Mouse (Mus musculus): ENCODE measurements at regions not wholly inside any gene's neighbourhood (a gene's known extent, or its start where the extent isn't known, plus 50 kb on each side); places are given as distances from the start of the nearest gene placed in this dataset.

GRCm38 (mm10) chr4:120339371-120339770, 52.2 kb upstream of the Foxo6 start:
- DNase-seq, result no peak

- DNase-seq, result no peak
Measured at GRCm38 (mm10) chr4:120340686-120341085, 53.5 kb upstream of the Foxo6 start.

GRCm38 (mm10) chr4:120341933-120342332, 54.8 kb upstream of the Foxo6 start:
- no peak for DNase-seq

GRCm38 (mm10) chr4:120342658-120343057, 55.5 kb upstream of the Foxo6 start:
- no peak for DNase-seq

GRCm38 (mm10) chr4:120345676-120346465, 58.7 kb upstream of the Foxo6 start:
- DNase-seq, result no peak

- DNase-seq, result no peak
Measured at GRCm38 (mm10) chr4:120349841-120350240, 55.2 kb upstream of the Scmh1 start.

GRCm38 (mm10) chr4:120353784-120354183, 51.3 kb upstream of the Scmh1 start:
- DNase-seq, result peak; percentile 36
